Mouse (Mus musculus): ENCODE data around the gene Nek8. TPM values are rescaled to one million over a fixed set of nuclear protein-coding genes. Genes with fewer than 3 reads are reported as not detected.
"Not testable (repeated sequence)": the region's sequence is repeated elsewhere in the genome, so short reads cannot be mapped to it uniquely, and the experiment has no call there.

Gene Nek8
- total RNA-seq, 2 experiments from 2014 or later: 3.1 to 3.7 TPM

GRCm38 (mm10) chr11:78146707-78147543 lies 29.6 kb downstream of the Nek8 start:
- DNase-seq: no peak

GRCm38 (mm10) chr11:78146168-78146567 lies 30.3 kb downstream of the Nek8 start:
- no peak for DNase-seq

GRCm38 (mm10) chr11:78143520-78143919 lies 33.0 kb downstream of the Nek8 start:
- no peak for DNase-seq

- no peak for DNase-seq
These were observed 35.8 kb downstream of the Nek8 start for GRCm38 (mm10) chr11:78140665-78141064.

GRCm38 (mm10) chr11:78138023-78138422 lies 38.5 kb downstream of the Nek8 start:
- no peak for DNase-seq

- DNase-seq: no peak
These were observed 38.9 kb downstream of the Nek8 start for GRCm38 (mm10) chr11:78137584-78137983.

- DNase-seq: no peak
These were observed 40.3 kb downstream of the Nek8 start for GRCm38 (mm10) chr11:78136132-78136531.

- not testable (repeated sequence) for DNase-seq
These were observed 41.2 kb downstream of the Nek8 start for GRCm38 (mm10) chr11:78135314-78135713.

GRCm38 (mm10) chr11:78134344-78134743 lies 42.1 kb downstream of the Nek8 start:
- DNase-seq: no peak

- no peak for DNase-seq
These were observed 42.6 kb downstream of the Nek8 start for GRCm38 (mm10) chr11:78133915-78134314.

- no peak for DNase-seq
These were observed 47.0 kb downstream of the Nek8 start for GRCm38 (mm10) chr11:78129458-78129857.

- DNase-seq: no peak
These were observed 49.7 kb downstream of the Nek8 start for GRCm38 (mm10) chr11:78126739-78127138.

- no peak for DNase-seq
These were observed 50.8 kb downstream of the Nek8 start for GRCm38 (mm10) chr11:78125691-78126090.

- no peak for DNase-seq
These were observed 52.7 kb downstream of the Nek8 start for GRCm38 (mm10) chr11:78123782-78124181.

GRCm38 (mm10) chr11:78122815-78123214 lies 53.7 kb downstream of the Nek8 start:
- no peak for DNase-seq

- DNase-seq: no peak
These were observed 55.3 kb downstream of the Nek8 start for GRCm38 (mm10) chr11:78121176-78121575.

GRCm38 (mm10) chr11:78119898-78120297 lies 56.6 kb downstream of the Nek8 start:
- no peak for DNase-seq

GRCm38 (mm10) chr11:78118467-78118866 lies 58.0 kb downstream of the Nek8 start:
- no peak for DNase-seq

GRCm38 (mm10) chr11:78116146-78116410 lies 60.4 kb downstream of the Nek8 start:
- DNase-seq: no peak

Small RNA genes lying within 50 kb of the gene (microRNA-seq; reads per million reads assigned to microRNA genes)
- 0 to 0.32 reads per million in 2 experiments for gene Mir7653

Other genes starting within 250 kb of the Nek8 start
- gene Sez6, start 245.9 kb downstream of the Nek8 start, total RNA-seq (2021): under 1 TPM; 0.54 to 0.70 TPM
- 10 to 100 TPM; 19.7 to 35.4 TPM for gene Phf12, start 193.9 kb downstream of the Nek8 start, total RNA-seq (2021)
- 1 to 10 TPM; 3.0 to 4.3 TPM for gene Dhrs13, start 144.4 kb downstream of the Nek8 start, total RNA-seq (2021)
- gene Flot2, start 138.7 kb downstream of the Nek8 start, total RNA-seq (2021): 10 to 100 TPM; 68.3 to 68.5 TPM
- 10 to 100 TPM; 17.8 to 21.6 TPM for gene Eral1, start 96.3 kb downstream of the Nek8 start, total RNA-seq (2021)
- 1 to 10 TPM; 7.8 to 9.8 TPM for gene Fam222b, start 82.0 kb downstream of the Nek8 start, total RNA-seq (2021)
- 10 to 100 TPM; 15.7 to 22.6 TPM for gene Traf4, start 11.1 kb downstream of the Nek8 start, total RNA-seq (2021)
- 10 to 100 TPM in 1 of 2 experiments, 1 to 10 TPM in 1; 7.4 to 11.9 TPM for gene Tlcd1, start within 50 bp of the Nek8 start, total RNA-seq (2021)
- 1,000 to 10,000 TPM; 1,328 to 1,362 TPM for gene Rpl23a, start 6.9 kb upstream of the Nek8 start, total RNA-seq (2021)
- 10 to 100 TPM; 21.7 to 25.4 TPM for gene Rab34, start 11.8 kb upstream of the Nek8 start, total RNA-seq (2021)
- gene Proca1, start 16.7 kb upstream of the Nek8 start, total RNA-seq (2021): 1 to 10 TPM; 1.1 to 1.2 TPM
- 10 to 100 TPM; 47.5 to 48.2 TPM for gene Sdf2, start 69.1 kb upstream of the Nek8 start, total RNA-seq (2021)
- gene Supt6, start 69.3 kb upstream of the Nek8 start, total RNA-seq (2021): 10 to 100 TPM; 30.3 to 35.3 TPM
- 100 to 1,000 TPM; 136 to 138 TPM for gene 2610507B11Rik, start 85.1 kb upstream of the Nek8 start, total RNA-seq (2021)
- under 1 TPM; 0.36 to 0.59 TPM for gene BC030499, start 114.2 kb upstream of the Nek8 start, total RNA-seq (2021)
- 10 to 100 TPM in 1 of 2 experiments, 1 to 10 TPM in 1; 7.1 to 11.3 TPM for gene Spag5, start 124.9 kb upstream of the Nek8 start, total RNA-seq (2021)
- gene Aldoc, start 146.3 kb upstream of the Nek8 start, total RNA-seq (2021): 1 to 10 TPM; 1.9 to 2.0 TPM
- 10 to 100 TPM; 24.9 to 25.5 TPM for gene Pigs, start 151.7 kb upstream of the Nek8 start, total RNA-seq (2021)
- 10 to 100 TPM; 26.2 to 28.4 TPM for gene Unc119, start 166.8 kb upstream of the Nek8 start, total RNA-seq (2021)
- not detected for gene Foxn1, start 209.9 kb upstream of the Nek8 start, total RNA-seq (2021)
- not detected for gene Slc13a2, start 245.5 kb upstream of the Nek8 start, total RNA-seq (2021)

All from gastrocnemius, postnatal 10 days (tissue).